Mouse (Mus musculus): ENCODE results near the gene Crtac1.

The Crtac1 gene

GRCm38 (mm10) chr19:42331446-42331845, 100.1 kb downstream of the Crtac1 start:
- DNase-seq (ENCODE audit: low spot score in 2 of 2) = no peak

- DNase-seq (ENCODE audit: low spot score in 2 of 2) = no peak
These were observed 103.4 kb downstream of the Crtac1 start for GRCm38 (mm10) chr19:42328160-42328559.

- peak; percentile 37 to 44 for DNase-seq (ENCODE audit: low spot score in 2 of 2)
These were observed 105.7 kb downstream of the Crtac1 start for GRCm38 (mm10) chr19:42325894-42326293.

DNA sequence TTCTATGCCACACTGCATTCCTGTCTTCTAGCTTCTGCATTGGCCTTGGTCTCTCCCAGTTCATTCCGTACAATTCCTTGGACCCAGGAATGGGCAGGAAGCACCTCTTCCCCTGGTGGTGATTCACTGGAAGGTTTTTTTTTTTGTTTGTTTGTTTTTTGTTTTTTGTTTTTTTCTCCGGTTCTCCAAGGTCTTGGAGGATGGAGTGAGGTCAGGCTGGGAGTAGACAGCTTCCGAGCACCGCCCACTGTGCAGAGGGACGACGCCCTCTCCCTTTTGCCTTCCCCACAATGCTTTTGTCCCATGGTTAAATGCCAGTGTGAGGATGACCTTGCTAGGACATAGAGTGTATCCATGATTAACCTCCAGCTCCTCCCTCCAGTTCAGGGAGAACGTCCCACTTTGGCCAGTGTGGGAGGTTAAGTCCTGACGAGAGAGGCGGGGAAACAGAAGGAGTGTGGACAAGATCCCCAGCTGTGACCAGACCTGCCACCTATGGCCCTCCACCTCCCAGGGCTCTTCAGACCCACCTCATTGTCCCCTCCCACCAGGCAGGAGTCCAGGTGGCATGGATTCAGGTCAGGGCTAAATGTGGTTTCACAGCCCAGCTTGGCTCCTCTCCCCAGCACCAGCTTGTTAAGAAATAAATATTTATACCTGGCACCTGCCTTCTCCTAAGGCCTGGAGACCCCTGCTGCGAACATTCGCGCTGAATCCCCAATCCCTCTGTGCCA, 109.1 kb downstream of the Crtac1 start:
- DNase-seq (ENCODE audit: low spot score in 2 of 2) = no peak

DNA sequence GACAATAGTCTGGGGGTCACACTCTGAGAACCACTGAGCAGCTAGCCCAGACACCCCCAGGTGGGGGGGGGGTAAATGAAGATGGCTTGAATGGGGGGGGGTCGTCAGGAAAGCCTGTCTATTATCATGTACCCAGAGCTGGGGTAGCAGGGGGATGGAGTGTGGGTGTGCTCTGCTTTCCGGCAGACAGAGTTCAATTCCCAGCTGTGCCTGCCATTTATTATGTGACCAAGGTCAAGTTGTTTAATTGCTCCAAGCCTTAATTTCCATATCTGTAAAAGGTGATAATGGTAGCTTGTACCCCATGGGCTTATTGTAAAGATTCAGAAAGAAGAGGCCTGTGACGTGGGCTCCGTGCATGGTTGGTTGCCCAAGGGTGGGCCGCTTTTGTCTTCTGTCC, 109.6 kb downstream of the Crtac1 start:
- DNase-seq (ENCODE audit: low spot score in 2 of 2) = no peak

DNA sequence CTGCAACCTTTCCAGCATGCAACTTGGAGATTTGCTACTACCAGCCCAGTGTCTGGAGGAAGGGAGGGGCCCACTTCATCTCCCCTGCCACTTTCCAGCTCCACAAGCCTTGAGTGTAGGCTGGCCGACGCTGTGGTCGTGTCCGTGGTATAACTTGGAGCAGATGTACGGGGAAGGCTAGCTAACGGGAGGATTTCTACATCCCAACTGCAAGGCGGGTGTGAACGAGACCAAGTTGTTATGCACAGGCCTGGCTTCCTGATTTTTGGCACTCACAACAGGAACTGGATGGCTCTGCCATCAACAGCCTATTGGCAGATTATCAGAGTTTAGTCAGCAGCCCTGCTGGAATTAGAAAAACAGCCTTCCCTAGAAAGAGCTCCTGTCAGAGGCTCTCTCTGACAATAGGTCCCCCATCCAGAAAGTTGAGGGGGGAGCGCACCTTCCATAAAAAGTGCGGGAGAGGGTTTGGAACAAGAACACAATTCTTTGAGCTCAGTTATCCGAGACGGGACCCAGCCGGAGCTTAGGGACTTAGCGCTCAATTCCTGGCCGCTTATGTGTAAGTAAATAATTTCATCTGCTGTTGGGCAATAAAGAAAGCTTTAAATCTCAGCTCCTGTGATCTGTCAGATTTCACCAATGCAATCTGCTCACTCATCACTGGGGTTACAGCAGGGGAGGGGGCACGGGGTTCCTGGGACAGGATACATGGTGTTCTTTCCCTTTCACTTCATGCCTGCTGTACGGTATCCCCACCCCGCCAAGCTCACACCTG, 113.7 kb downstream of the Crtac1 start:
- DNase-seq (ENCODE audit: low spot score in 2 of 2) = no peak

DNA sequence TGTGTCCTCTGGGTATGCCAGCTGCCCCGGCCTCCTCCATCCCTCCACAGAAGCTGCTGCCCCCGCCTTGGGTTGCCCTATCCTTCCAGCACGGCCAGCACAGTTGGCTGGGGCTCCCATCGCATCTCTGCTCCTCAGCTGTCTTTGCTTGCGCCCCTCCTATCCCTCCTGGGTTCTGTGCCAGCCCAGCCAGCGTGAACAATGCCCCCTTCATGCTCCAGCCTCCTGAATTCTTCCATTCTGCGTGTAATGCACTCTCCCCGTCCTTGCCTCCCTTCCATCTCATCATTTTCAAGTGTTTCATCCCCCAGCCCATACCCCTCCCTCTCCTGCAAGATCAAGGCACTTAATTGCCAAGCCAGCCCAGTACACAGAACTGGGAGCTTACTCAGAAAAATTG, 114.6 kb downstream of the Crtac1 start:
- no peak for DNase-seq (ENCODE audit: low spot score in 2 of 2)

DNA sequence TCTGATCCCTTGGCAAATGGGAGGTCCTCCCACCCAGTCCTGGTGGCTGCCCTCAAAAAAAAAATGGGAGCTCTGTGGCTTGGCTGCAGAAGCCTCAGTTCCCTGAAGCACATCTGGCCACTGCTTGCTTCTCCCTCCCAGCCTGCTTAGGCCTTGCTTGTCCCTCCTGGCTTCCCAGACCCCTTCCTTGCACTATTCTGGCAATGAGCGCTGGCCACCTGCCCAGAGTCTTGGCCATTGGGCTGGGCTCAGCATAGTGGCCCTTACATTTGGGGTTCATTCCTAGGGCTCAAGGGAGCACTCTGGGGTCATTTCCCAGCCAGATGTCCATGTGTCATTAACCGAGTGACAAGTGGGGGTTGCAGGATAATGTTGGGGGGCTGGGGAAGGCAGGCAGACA, 115.1 kb downstream of the Crtac1 start:
- no peak for DNase-seq (ENCODE audit: low spot score in 2 of 2)

DNA sequence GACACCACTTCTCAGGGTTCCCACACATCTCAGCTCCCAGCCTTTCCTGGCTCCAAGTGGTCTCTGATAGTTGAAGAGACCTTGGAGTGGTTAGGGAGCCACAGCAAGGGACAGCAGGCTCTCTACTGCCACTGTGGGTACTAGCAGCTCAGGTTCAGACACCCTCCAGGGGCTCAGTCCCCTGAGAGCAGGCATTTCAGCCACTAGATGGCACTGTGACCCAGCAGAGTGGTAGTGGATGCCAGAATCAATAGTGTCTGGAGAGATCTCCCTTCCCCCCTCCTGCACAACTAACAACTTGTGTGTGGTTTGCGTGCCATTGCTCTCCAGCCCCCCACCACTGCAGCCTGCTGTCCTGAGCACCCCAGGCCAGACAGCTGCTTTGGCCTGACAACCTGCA, 115.7 kb downstream of the Crtac1 start:
- peak; percentile 53 to 65 for DNase-seq (ENCODE audit: low spot score in 2 of 2)

GRCm38 (mm10) chr19:42315070-42315679, 116.4 kb downstream of the Crtac1 start:
- no peak for DNase-seq (ENCODE audit: low spot score in 2 of 2)

- DNase-seq (ENCODE audit: low spot score in 2 of 2) = no peak
These were observed 119.4 kb downstream of the Crtac1 start for GRCm38 (mm10) chr19:42312191-42312590.

- DNase-seq (ENCODE audit: low spot score in 2 of 2) = no peak
These were observed 120.3 kb downstream of the Crtac1 start for GRCm38 (mm10) chr19:42311332-42311731.

GRCm38 (mm10) chr19:42308931-42309330, 122.7 kb downstream of the Crtac1 start:
- no peak for DNase-seq (ENCODE audit: low spot score in 2 of 2)

DNA sequence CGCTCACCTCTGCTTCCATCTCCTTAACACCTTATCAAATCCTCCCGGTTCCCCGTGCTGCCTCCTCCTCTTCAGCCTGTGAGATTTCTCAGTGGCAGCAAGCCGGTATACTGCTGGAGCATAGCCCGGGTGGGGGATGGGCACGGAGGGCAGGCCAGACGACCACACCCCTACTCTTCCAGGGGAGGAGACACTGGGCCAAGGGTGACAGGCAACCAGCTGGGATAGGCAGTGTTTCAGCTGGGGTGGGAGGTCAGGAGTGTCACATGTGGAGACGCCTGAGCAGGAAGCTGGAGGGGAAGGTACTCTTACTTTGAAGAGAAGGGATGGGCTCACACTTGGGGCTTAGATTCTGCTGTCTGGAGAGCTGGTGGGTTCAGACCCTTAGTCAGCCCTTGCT, 124.6 kb downstream of the Crtac1 start:
- no peak for DNase-seq (ENCODE audit: low spot score in 2 of 2)

DNA sequence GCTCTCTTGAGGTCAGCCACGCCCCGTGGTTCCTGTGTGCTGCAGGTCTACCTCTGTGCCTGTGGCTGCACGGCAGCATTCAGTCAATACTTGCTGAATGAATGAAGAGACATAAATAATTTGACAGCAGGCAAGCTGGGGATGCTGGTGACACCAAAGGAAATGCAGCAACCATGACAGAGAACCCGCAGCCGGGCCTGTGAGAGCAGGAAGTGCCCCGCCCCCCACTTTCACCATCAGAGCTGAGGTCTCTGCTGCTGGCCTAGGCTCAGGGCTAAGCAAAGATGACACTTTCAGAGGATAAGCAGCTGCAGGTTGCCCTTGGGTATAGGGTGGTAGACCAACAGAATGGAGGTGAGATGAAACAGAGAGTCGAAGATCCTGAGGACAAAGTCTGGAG, 125.4 kb downstream of the Crtac1 start:
- no peak for DNase-seq (ENCODE audit: low spot score in 2 of 2)

- DNase-seq (ENCODE audit: low spot score in 2 of 2) = no peak
These were observed 125.8 kb downstream of the Crtac1 start for GRCm38 (mm10) chr19:42305746-42306145.

GRCm38 (mm10) chr19:42304506-42304905, 127.1 kb downstream of the Crtac1 start:
- no peak for DNase-seq (ENCODE audit: low spot score in 2 of 2)

- no peak for DNase-seq (ENCODE audit: low spot score in 2 of 2)
These were observed 128.3 kb downstream of the Crtac1 start for GRCm38 (mm10) chr19:42303210-42303813.

DNA sequence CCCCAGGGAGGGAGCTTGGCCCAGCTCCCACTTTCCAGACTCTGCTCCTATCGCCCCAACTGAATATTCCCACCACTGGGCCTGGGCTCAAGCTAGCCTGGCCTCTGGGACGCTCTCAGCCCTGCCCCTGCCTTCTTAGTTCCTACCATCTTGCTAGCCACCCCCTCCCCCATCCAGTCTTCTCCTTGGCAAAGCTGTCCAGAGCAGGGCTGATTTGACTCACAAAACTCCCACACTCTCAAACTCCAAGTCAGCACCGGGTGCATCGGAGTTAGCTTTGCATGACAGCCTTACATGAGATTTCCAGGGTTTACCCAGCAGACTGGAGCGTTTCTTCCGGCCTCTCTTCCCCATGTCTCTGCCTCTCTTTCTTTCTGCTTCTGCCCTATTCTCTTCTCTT, 138.4 kb downstream of the Crtac1 start:
- DNase-seq (ENCODE audit: low spot score in 2 of 2) = no peak

DNA sequence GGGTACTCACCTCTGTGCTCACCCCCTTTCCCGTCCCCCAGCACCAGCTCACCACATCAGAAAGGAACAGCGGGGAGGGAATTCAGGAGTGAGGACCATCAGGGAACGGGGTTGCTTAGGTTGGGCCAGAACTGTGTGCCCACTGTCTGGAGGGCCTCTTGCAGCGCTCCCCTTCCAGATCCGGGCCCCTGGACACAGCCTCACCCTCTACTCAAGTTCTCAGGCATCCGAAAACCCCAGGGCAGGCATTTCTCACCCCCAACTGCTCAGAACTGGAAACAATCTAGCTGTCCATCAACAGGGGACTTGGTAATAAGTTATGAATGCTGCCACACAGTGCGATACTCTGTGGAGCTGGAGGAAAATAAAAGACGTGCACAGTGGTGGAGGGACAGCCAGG, 139.5 kb downstream of the Crtac1 start:
- no peak for DNase-seq (ENCODE audit: low spot score in 2 of 2)

DNA sequence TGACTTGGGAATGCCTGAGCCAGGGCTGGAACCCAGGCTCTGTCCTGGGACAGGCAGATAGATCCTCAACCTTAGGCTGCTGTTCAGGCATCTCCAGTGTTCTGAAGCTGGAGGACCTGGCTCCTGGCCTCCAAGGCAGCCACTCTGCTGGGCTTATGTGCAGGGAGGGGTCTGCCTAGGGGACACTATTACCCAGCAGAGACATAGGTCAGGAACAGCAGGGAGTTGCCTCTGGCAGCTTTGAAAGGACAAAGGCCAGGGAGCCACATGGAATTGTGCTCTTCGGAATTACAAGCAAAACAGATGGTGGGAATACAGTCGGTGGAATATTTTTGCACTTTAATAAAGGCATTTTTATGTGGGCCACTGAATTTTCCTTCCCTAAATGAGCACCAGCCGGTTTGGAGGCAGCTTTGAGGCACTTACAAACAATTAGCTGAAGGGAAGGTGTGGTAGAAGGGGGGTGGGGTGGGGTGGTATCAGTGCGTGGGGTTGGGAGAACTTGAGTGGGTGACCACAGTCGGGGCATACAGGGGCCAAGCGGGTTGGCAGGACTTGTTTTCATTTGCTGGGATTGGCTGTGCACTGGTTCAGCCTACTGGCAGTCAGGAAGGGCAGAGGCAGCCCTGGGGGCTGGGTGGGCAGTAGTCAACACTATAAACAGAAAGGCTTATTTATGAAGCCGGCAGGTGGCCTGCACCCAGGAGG, 140.5 kb downstream of the Crtac1 start:
- no peak for DNase-seq (ENCODE audit: low spot score in 2 of 2)

GRCm38 (mm10) chr19:42288361-42288760, 143.2 kb downstream of the Crtac1 start:
- no peak for DNase-seq (ENCODE audit: low spot score in 2 of 2)

Data from urinary bladder, adult 18-20 months (tissue).